Mouse (Mus musculus) kidney, adult 2 months (tissue): Measurements from ENCODE around the gene Cacng2.

Experiments
- CTCF ChIP-seq: fragments of 200-500 bp; conservative IDR thresholded peaks from 2 replicates; pipeline ENCODE4 v1.5.1; 2011; ENCODE audit warnings: low read depth, mild to moderate bottlenecking, control low read depth, low read length, moderate library complexity, mixed read lengths; ENCODE audit not compliant: insufficient read depth, insufficient read length
- POLR2A ChIP-seq: fragments of 200-500 bp; IDR thresholded peaks from one replicate; pipeline ENCODE4 v1.6.1; 2011; ENCODE audit warnings: low read depth, low read length, control low read depth

DNA sequence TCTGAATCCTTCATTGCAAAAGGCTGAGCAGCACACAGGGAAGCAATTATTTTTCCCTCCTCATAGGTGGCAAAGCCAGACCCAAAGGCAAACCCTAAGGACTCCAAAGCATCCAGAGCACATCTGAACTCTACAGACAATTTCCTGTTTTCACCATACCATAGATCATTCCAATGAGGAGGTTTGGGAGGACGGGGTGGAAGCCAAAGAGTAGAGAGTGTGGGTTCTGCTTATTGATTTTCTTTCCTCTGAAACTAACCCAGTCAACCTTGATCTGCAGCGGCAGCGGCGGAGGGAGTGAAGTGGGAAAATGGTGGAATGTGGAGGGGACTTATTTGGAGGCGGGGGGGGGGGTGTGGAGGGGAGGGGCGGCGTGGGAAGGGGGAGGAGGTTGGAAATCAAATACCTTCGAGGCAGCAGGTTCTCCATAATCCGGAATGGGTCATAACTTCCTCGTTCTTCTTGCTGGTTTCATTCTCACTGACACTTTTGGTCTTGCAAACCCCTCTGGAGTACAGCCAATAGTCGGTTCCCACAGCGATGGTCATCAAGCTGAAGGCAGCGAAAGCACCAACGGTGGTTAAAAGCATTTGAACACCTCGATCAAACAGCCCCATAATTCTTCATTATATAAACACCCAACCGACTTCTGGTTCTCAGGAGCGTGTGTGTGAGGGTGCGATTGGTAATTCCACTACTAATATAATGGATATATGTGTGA, 1.4 kb downstream of the Cacng2 start:
- TF ChIP-seq POLR2A: no peak
- no peak for TF ChIP-seq CTCF
